Mouse (Mus musculus): Measurements from ENCODE around the gene Gm5617. TPM values are rescaled to one million over a fixed set of nuclear protein-coding genes. Genes with fewer than 3 reads are reported as not detected.

Gm5617 gene
- 34.5 and 35.2 TPM in 2 replicates for polyA plus RNA-seq (2014; fragmentation: Nextera tagmentation; extraction: Ambion mirVana)

GRCm38 (mm10) chr9:48494817-48495547 is at the start of gene Gm5617, which contains the start of gene Rbm7:
Gm5617 (plus strand) TSS chr9:48495442.
Rbm7 (minus strand) TSS chr9:48495299.
- peaks cover 4% of the 10 kb centered on the region; the same call in 1 of the 2 replicates for H3K4me1 ChIP-seq (replicated peaks; ENCODE audit: control insufficient read depth, insufficient read depth, low read length)
- WGBS: under 1% methylated on average over 71 of the region's 72 CpGs
- H3K27me3 ChIP-seq (ENCODE audit: control insufficient read depth, insufficient read depth, low read length): no peaks in the 10 kb centered on the region
- no peaks in the 10 kb centered on the region for H3K36me3 ChIP-seq (ENCODE audit: control insufficient read depth, insufficient read depth, low read length)
- H3K9me3 ChIP-seq (ENCODE audit: control insufficient read depth, low read length): no peaks in the 10 kb centered on the region
- peak within 1 kb of the TSS; percentile 83 for H3K4me2 ChIP-seq (replicated peaks; ENCODE audit: low read depth, low read length)
- peak; percentile 98 for DNase-seq (ENCODE audit: low spot score)
- peak within 1 kb of the TSS; percentile 77 for H3K27ac ChIP-seq (ENCODE audit: low read depth, low read length)
- H3K9ac ChIP-seq (ENCODE audit: low read depth, low read length): peak within 1 kb of the TSS; percentile 92
- peak within 1 kb of the TSS; percentile 83 for H3K4me3 ChIP-seq (ENCODE audit: low read depth, low read length)
- peak; percentile 99 for ATAC-seq (ENCODE audit: low FRiP score)

- 49% methylated on average over 5 of the region's 5 CpGs for WGBS
- Histone ChIP-seq H3K9me3 (ENCODE audit: control insufficient read depth, low read length) (no peaks in the 10 kb centered on the region), H3K4me3 (ENCODE audit: low read depth, low read length) (no peak overlapping the region), H3K27ac (ENCODE audit: low read depth, low read length) (no peak overlapping the region), H3K4me1 (replicated peaks; ENCODE audit: control insufficient read depth, insufficient read depth, low read length) (no peaks in the 10 kb centered on the region), H3K36me3 (ENCODE audit: control insufficient read depth, insufficient read depth, low read length) (no peaks in the 10 kb centered on the region), H3K27me3 (ENCODE audit: control insufficient read depth, insufficient read depth, low read length) (no peaks in the 10 kb centered on the region), H3K4me2 (replicated peaks; ENCODE audit: low read depth, low read length) (no peak overlapping the region), H3K9ac (ENCODE audit: low read depth, low read length) (no peak overlapping the region)
- DNase-seq (ENCODE audit: low spot score) (peak; percentile 57), ATAC-seq (ENCODE audit: low FRiP score) (no peak)
These were observed 47.4 kb upstream of the Gm5617 start for GRCm38 (mm10) chr9:48447783-48448209.

DNA sequence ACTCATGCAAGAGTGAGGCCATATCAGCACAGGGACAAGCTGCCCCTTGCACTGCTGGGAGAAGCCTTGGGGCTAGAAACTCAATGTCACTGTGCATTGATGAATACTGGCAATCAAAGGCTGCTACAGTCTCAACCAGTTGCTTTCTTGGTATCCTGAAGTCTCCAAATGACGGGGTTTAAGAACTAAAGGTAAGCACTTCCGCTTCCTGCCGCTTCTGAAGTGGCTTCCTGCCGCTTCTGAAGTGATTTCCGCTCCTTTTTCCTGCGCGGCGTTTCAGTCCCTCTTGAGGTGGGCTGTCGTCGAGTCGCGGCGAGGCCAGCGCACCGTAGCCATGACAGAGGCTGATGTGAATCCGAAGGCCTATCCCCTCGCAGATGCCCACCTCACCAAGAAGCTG is 45.2 kb upstream of the Gm5617 start:
- no peak for ATAC-seq (ENCODE audit: low FRiP score)
- 91% methylated on average over 17 of the region's 17 CpGs for WGBS

GRCm38 (mm10) chr9:48455961-48456360 is 39.3 kb upstream of the Gm5617 start:
- Histone ChIP-seq H3K4me3 (ENCODE audit: low read depth, low read length) (no peak overlapping the region), H3K4me1 (replicated peaks; ENCODE audit: control insufficient read depth, insufficient read depth, low read length) (no peaks in the 10 kb centered on the region), H3K36me3 (ENCODE audit: control insufficient read depth, insufficient read depth, low read length) (no peaks in the 10 kb centered on the region), H3K27ac (ENCODE audit: low read depth, low read length) (no peak overlapping the region), H3K27me3 (ENCODE audit: control insufficient read depth, insufficient read depth, low read length) (no peaks in the 10 kb centered on the region), H3K9me3 (ENCODE audit: control insufficient read depth, low read length) (no peaks in the 10 kb centered on the region), H3K9ac (ENCODE audit: low read depth, low read length) (no peak overlapping the region), H3K4me2 (replicated peaks; ENCODE audit: low read depth, low read length) (no peak overlapping the region)
- ATAC-seq (ENCODE audit: low FRiP score) (no peak), DNase-seq (ENCODE audit: low spot score) (no peak)
- 79% methylated on average over 3 of the region's 3 CpGs for WGBS

More for the DNA sequence above, 45.2 kb upstream of the Gm5617 start:
- Histone ChIP-seq H3K4me3 (ENCODE audit: low read depth, low read length) (no peak overlapping the region), H3K27me3 (ENCODE audit: control insufficient read depth, insufficient read depth, low read length) (no peaks in the 10 kb centered on the region), H3K36me3 (ENCODE audit: control insufficient read depth, insufficient read depth, low read length) (no peaks in the 10 kb centered on the region), H3K4me1 (replicated peaks; ENCODE audit: control insufficient read depth, insufficient read depth, low read length) (no peaks in the 10 kb centered on the region), H3K4me2 (replicated peaks; ENCODE audit: low read depth, low read length) (no peak overlapping the region), H3K9ac (ENCODE audit: low read depth, low read length) (no peak overlapping the region), H3K9me3 (ENCODE audit: control insufficient read depth, low read length) (no peaks in the 10 kb centered on the region), H3K27ac (ENCODE audit: low read depth, low read length) (no peak overlapping the region)
- DNase-seq (ENCODE audit: low spot score): no peak

DNA sequence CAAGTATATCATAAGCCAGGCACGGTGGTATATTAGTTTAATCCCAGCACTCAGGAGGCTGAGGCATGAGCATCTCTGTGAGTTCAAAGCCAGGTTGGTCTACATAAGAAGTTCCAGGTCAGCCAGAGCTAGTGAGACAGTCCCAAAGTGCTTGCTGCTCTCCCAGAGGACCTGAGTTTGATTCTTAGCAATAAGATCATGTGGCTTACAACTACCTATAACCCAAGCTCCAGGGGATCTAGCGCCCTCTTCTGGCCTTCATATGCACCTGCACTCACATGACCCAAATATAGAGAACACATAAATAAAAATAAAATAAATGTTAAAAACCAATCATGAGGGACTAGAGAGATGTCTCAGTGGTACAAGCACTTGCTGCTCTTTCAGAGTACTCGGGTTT is 36.4 kb upstream of the Gm5617 start:
- Histone ChIP-seq H3K27me3 (ENCODE audit: control insufficient read depth, insufficient read depth, low read length) (no peaks in the 10 kb centered on the region), H3K4me1 (replicated peaks; ENCODE audit: control insufficient read depth, insufficient read depth, low read length) (no peaks in the 10 kb centered on the region), H3K4me2 (replicated peaks; ENCODE audit: low read depth, low read length) (no peak overlapping the region), H3K36me3 (ENCODE audit: control insufficient read depth, insufficient read depth, low read length) (no peaks in the 10 kb centered on the region), H3K9me3 (ENCODE audit: control insufficient read depth, low read length) (no peaks in the 10 kb centered on the region), H3K27ac (ENCODE audit: low read depth, low read length) (no peak overlapping the region), H3K9ac (ENCODE audit: low read depth, low read length) (no peak overlapping the region), H3K4me3 (ENCODE audit: low read depth, low read length) (no peak overlapping the region)
- no peak for DNase-seq (ENCODE audit: low spot score)
- 62% methylated on average over 3 of the region's 3 CpGs for WGBS
- ATAC-seq (ENCODE audit: low FRiP score): no peak

DNA sequence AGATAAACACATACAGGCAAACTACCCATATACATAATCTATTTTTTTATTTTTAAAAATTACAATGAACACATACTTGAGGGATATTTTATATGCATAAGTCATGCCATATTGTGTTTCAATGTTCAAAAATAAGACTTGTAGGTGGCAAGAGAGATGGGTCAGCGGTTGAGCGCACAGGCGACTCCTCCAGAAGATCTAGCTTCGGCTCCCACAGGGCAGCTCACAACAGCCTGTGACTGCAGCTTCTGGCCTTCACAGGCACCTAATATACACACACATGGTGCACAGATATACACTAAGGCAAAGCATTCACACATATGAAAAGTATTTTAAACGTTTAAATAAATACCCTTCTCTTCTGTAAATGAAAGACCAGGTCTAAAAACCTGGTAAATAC is 35.9 kb upstream of the Gm5617 start:
- H3K27ac ChIP-seq (ENCODE audit: low read depth, low read length): no peak overlapping the region
- ATAC-seq (ENCODE audit: low FRiP score) (no peak), DNase-seq (ENCODE audit: low spot score) (no peak)
- H3K4me2 ChIP-seq (replicated peaks; ENCODE audit: low read depth, low read length): no peak overlapping the region
- H3K4me3 ChIP-seq (ENCODE audit: low read depth, low read length): no peak overlapping the region
- H3K27me3 ChIP-seq (ENCODE audit: control insufficient read depth, insufficient read depth, low read length): no peaks in the 10 kb centered on the region
- H3K9me3 ChIP-seq (ENCODE audit: control insufficient read depth, low read length): no peaks in the 10 kb centered on the region
- no peaks in the 10 kb centered on the region for H3K36me3 ChIP-seq (ENCODE audit: control insufficient read depth, insufficient read depth, low read length)
- H3K4me1 ChIP-seq (replicated peaks; ENCODE audit: control insufficient read depth, insufficient read depth, low read length): no peaks in the 10 kb centered on the region
- WGBS: 90% methylated on average over 5 of the region's 5 CpGs
- H3K9ac ChIP-seq (ENCODE audit: low read depth, low read length): no peak overlapping the region

GRCm38 (mm10) chr9:48460720-48461119 is 34.5 kb upstream of the Gm5617 start:
- DNase-seq (ENCODE audit: low spot score): no peak
- H3K9me3 ChIP-seq (ENCODE audit: control insufficient read depth, low read length): no peaks in the 10 kb centered on the region
- H3K27me3 ChIP-seq (ENCODE audit: control insufficient read depth, insufficient read depth, low read length): no peaks in the 10 kb centered on the region
- ATAC-seq (ENCODE audit: low FRiP score): no peak
- H3K4me3 ChIP-seq (ENCODE audit: low read depth, low read length): no peak overlapping the region
- H3K4me2 ChIP-seq (replicated peaks; ENCODE audit: low read depth, low read length): no peak overlapping the region
- H3K4me1 ChIP-seq (replicated peaks; ENCODE audit: control insufficient read depth, insufficient read depth, low read length): no peaks in the 10 kb centered on the region
- 92% methylated on average over 8 of the region's 8 CpGs for WGBS
- H3K9ac ChIP-seq (ENCODE audit: low read depth, low read length): no peak overlapping the region
- H3K36me3 ChIP-seq (ENCODE audit: control insufficient read depth, insufficient read depth, low read length): no peaks in the 10 kb centered on the region
- no peak overlapping the region for H3K27ac ChIP-seq (ENCODE audit: low read depth, low read length)

DNA sequence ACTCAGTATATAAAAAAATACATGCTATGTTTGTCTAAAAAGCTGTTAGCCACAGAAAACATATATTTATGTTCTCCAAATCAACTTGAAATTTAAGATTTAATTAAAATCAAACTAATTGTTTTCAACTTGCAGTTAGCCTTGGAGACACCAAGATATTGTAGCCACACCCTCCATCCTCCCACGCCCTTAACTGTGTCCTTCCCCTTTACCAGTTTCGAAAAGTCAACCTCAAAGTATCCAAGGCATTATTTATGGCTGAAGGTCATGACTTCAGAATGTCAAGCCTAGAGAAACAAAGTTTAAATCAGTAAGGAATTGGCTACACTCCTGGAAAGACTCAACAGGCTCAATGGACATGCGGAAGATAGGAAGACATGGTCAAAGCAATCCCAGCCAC is 33.7 kb upstream of the Gm5617 start:
- Histone ChIP-seq H3K27me3 (ENCODE audit: control insufficient read depth, insufficient read depth, low read length) (no peaks in the 10 kb centered on the region), H3K36me3 (ENCODE audit: control insufficient read depth, insufficient read depth, low read length) (no peaks in the 10 kb centered on the region), H3K4me1 (replicated peaks; ENCODE audit: control insufficient read depth, insufficient read depth, low read length) (no peaks in the 10 kb centered on the region), H3K9ac (ENCODE audit: low read depth, low read length) (no peak overlapping the region), H3K27ac (ENCODE audit: low read depth, low read length) (no peak overlapping the region), H3K9me3 (ENCODE audit: control insufficient read depth, low read length) (no peaks in the 10 kb centered on the region), H3K4me2 (replicated peaks; ENCODE audit: low read depth, low read length) (no peak overlapping the region), H3K4me3 (ENCODE audit: low read depth, low read length) (no peak overlapping the region)
- WGBS: 97% methylated on average over 3 of the region's 3 CpGs
- no peak for DNase-seq (ENCODE audit: low spot score)
- no peak for ATAC-seq (ENCODE audit: low FRiP score)

DNA sequence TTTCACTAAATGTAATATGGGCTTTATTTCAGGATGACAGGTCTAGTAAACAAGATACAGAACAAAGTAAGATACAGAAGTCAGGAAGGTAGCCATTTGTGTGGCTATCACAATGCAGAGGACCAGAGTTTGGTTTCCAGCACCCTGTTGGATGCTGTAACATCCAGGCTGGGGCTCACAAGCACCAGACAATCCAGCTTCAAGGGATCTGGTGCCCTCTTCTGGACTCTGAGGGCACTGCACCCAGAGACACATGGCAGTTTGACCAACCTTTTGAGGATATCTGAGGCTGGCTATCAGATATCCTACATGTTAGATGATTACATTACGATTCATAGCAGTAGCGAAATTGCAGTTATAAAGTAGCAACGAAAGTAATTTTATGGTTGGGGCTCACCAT is 29.6 kb upstream of the Gm5617 start:
- H3K27me3 ChIP-seq (ENCODE audit: control insufficient read depth, insufficient read depth, low read length): no peaks in the 10 kb centered on the region
- H3K9me3 ChIP-seq (ENCODE audit: control insufficient read depth, low read length): no peaks in the 10 kb centered on the region
- DNase-seq (ENCODE audit: low spot score): peak; percentile 31
- H3K4me1 ChIP-seq (replicated peaks; ENCODE audit: control insufficient read depth, insufficient read depth, low read length): no peaks in the 10 kb centered on the region
- H3K36me3 ChIP-seq (ENCODE audit: control insufficient read depth, insufficient read depth, low read length): no peaks in the 10 kb centered on the region
- H3K27ac ChIP-seq (ENCODE audit: low read depth, low read length): no peak overlapping the region
- H3K4me2 ChIP-seq (replicated peaks; ENCODE audit: low read depth, low read length): no peak overlapping the region
- ATAC-seq (ENCODE audit: low FRiP score): no peak
- no peak overlapping the region for H3K9ac ChIP-seq (ENCODE audit: low read depth, low read length)
- no peak overlapping the region for H3K4me3 ChIP-seq (ENCODE audit: low read depth, low read length)
- 93% methylated on average over 3 of the region's 3 CpGs for WGBS

Data from hindbrain, embryonic 11.5 days (tissue).